Mouse (Mus musculus) retina, embryonic 14.5 days (tissue): Measurements from ENCODE around the gene Olfr1465.

ENCODE experiments used
- DNase-seq: peaks from one replicate; pipeline ENCODE4 v3.0.0-alpha.2; 2015; ENCODE audit warnings: low spot score

The Olfr1465 gene

DNA sequence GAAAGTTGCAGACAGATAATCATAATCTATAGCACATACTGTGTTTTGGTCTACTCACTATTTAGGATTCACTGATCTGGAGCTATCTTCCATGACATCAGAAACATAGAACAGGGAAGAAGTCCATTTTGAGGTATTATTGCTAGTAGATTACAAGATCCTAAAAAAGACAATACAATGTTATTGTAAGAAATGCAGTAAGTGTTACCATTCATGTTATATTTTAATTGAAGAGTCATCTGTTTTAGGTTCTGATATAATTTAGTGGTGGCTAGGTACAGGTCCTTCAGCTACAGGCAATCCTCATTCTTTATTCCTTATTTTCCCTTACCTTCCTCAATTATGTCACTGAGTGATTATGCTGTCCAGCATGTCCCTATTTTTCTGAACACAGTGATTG, at the start of gene Olfr1465:
TSS of gene Olfr1465 (minus strand) at position 101 of the 400 bp plus-strand sequence.
- DNase-seq = no peak

- DNase-seq = no peak
Measured at GRCm38 (mm10) chr19:13361936-13362335, 46.6 kb upstream of the Olfr1465 start, which contains the start of gene Olfr1467. Gene Olfr1467 (plus strand): TSS chr19:13362236.

GRCm38 (mm10) chr19:13338562-13338961, 23.2 kb upstream of the Olfr1465 start, which contains the start of gene Olfr1466:
Gene Olfr1466 (plus strand): TSS chr19:13338862.
- no peak for DNase-seq
